Mouse (Mus musculus) forebrain, embryonic 12.5 days (tissue): ENCODE results near the gene Olfr551. TPM values are rescaled to one million over a fixed set of nuclear protein-coding genes. Genes with fewer than 3 reads are reported as not detected.
"Not testable (repeated sequence)": the region's sequence is repeated elsewhere in the genome, so short reads cannot be mapped to it uniquely, and the experiment has no call there.

ENCODE experiments used
- ATAC-seq: fragments of 200-750 bp; cut with Nextera tagmentation; 2 replicates; pipeline ENCODE4 v1.8.0; 2017; ENCODE audit warnings: moderate TSS enrichment; ENCODE audit not compliant: low FRiP score
- H3K27ac ChIP-seq: fragments of 300-500 bp; sonication (generic); 2 replicates; pipeline ENCODE4 v1.5.1; 2016; ENCODE audit warnings: mild to moderate bottlenecking
- H3K27me3 ChIP-seq: fragments of 300-500 bp; sonication (generic); 2 replicates; pipeline ENCODE4 v1.6.1; 2016; ENCODE audit warnings: mild to moderate bottlenecking
- H3K36me3 ChIP-seq: fragments of 300-500 bp; sonication (generic); replicated peaks from 2 replicates; pipeline ENCODE4 v1.6.1; 2016; ENCODE audit warnings: mild to moderate bottlenecking
- H3K4me1 ChIP-seq: fragments of 300-500 bp; sonication (generic); 2 replicates; pipeline ENCODE4 v1.6.1; 2016
- H3K4me2 ChIP-seq: fragments of 300-500 bp; sonication (generic); 2 replicates; pipeline ENCODE4 v1.6.1; 2016; ENCODE audit warnings: mild to moderate bottlenecking, moderate library complexity
- H3K4me3 ChIP-seq: fragments of 300-500 bp; sonication (generic); replicated peaks from 2 replicates; pipeline ENCODE4 v1.5.1; 2016; ENCODE audit warnings: mild to moderate bottlenecking
- H3K9ac ChIP-seq: fragments of 300-500 bp; sonication (generic); 2 replicates; pipeline ENCODE4 v1.6.1; 2016; ENCODE audit warnings: mild to moderate bottlenecking
- H3K9me3 ChIP-seq: fragments of 300-500 bp; sonication (generic); 2 replicates; pipeline ENCODE4 v1.6.1; 2016
- WGBS: fragments of 180-500 bp; shearing (Covaris S2); methylation state at CpG from one replicate; pipeline ENCODE4 v1.1.7; 2016; 5-methylcytosine and 5-hydroxymethylcytosine counted together
- polyA plus RNA-seq: library from polyadenylated mRNA; unstranded; fragments of >200 nt; fragmentation: Nextera tagmentation; extraction: Ambion mirVana; gene quantifications from 2 replicates; pipeline ENCODE4 v1.2.1, GENCODE M21; 2016

The Olfr551 gene
- not detected in 2 replicates for polyA plus RNA-seq

GRCm38 (mm10) chr7:102591786-102592185 lies at the start of gene Olfr551:
Gene Olfr551, minus strand, starts transcription at chr7:102591886.
- Histone ChIP-seq H3K9me3 (no peaks in the 10 kb centered on the region), H3K27ac (no peak within 1 kb of the TSS), H3K36me3 (no peaks in the 10 kb centered on the region), H3K4me3 (no peak within 1 kb of the TSS), H3K9ac (no peak within 1 kb of the TSS), H3K4me1 (no peaks in the 10 kb centered on the region), H3K4me2 (no peak within 1 kb of the TSS), H3K27me3 (no peaks in the 10 kb centered on the region)
- 98% methylated on average over 3 of the region's 3 CpGs for WGBS
- ATAC-seq, result no peak

- Histone ChIP-seq H3K4me1 (no peaks in the 10 kb centered on the region), H3K9me3 (no peaks in the 10 kb centered on the region), H3K4me2 (no peak within 1 kb of the TSS), H3K27ac (no peak within 1 kb of the TSS), H3K9ac (no peak within 1 kb of the TSS), H3K4me3 (no peak within 1 kb of the TSS), H3K36me3 (no peaks in the 10 kb centered on the region), H3K27me3 (no peaks in the 10 kb centered on the region)
- no peak for ATAC-seq
- 78% methylated on average over 1 of the region's 1 CpGs for WGBS
Observed at GRCm38 (mm10) chr7:102638132-102638531, 46.4 kb upstream of the Olfr551 start, which contains the start of gene Olfr554. Gene Olfr554, plus strand, starts transcription at chr7:102638432.

- Histone ChIP-seq H3K36me3 (no peaks in the 10 kb centered on the region), H3K9me3 (no peaks in the 10 kb centered on the region), H3K9ac (no peak overlapping the region), H3K27me3 (no peaks in the 10 kb centered on the region), H3K27ac (no peak overlapping the region), H3K4me3 (no peak overlapping the region), H3K4me2 (no peak overlapping the region), H3K4me1 (no peaks in the 10 kb centered on the region)
- 40% methylated on average over 3 of the region's 3 CpGs for WGBS
- ATAC-seq, result no peak
Observed at GRCm38 (mm10) chr7:102636665-102637064, 45.0 kb upstream of the Olfr551 start.

- H3K27me3 ChIP-seq, H3K9ac ChIP-seq, H3K36me3 ChIP-seq, H3K27ac ChIP-seq, H3K4me3 ChIP-seq, H3K4me1 ChIP-seq, H3K9me3 ChIP-seq, H3K4me2 ChIP-seq, ATAC-seq: not testable (repeated sequence)
- WGBS, result 85% methylated on average over 19 of the region's 19 CpGs
Observed at GRCm38 (mm10) chr7:102620368-102620767, 28.7 kb upstream of the Olfr551 start.

GRCm38 (mm10) chr7:102619608-102620007 lies 27.9 kb upstream of the Olfr551 start:
- H3K9me3 ChIP-seq, result no peaks in the 10 kb centered on the region
- no peak overlapping the region for H3K4me3 ChIP-seq
- 79% methylated on average over 5 of the region's 5 CpGs for WGBS
- no peak for ATAC-seq
- H3K27ac ChIP-seq, result no peak overlapping the region
- H3K4me2 ChIP-seq, result no peak overlapping the region
- H3K9ac ChIP-seq, result no peak overlapping the region
- H3K36me3 ChIP-seq, result no peaks in the 10 kb centered on the region
- no peaks in the 10 kb centered on the region for H3K27me3 ChIP-seq
- no peaks in the 10 kb centered on the region for H3K4me1 ChIP-seq

- Histone ChIP-seq H3K4me3 (no peak within 1 kb of the TSS), H3K4me1 (no peaks in the 10 kb centered on the region), H3K27me3 (no peaks in the 10 kb centered on the region), H3K27ac (no peak within 1 kb of the TSS), H3K4me2 (no peak within 1 kb of the TSS), H3K9me3 (no peaks in the 10 kb centered on the region), H3K36me3 (no peaks in the 10 kb centered on the region), H3K9ac (no peak within 1 kb of the TSS)
- ATAC-seq, result no peak
Observed at GRCm38 (mm10) chr7:102618118-102618517, 26.4 kb upstream of the Olfr551 start, which contains the start of gene Olfr553. Gene Olfr553, minus strand, starts transcription at chr7:102618218.

GRCm38 (mm10) chr7:102597378-102598031 lies 5.8 kb upstream of the Olfr551 start, which contains the start of gene Olfr552:
Gene Olfr552, plus strand, starts transcription at chr7:102597770.
- no peaks in the 10 kb centered on the region for H3K9me3 ChIP-seq
- no peak within 1 kb of the TSS for H3K9ac ChIP-seq
- H3K27ac ChIP-seq, result no peak within 1 kb of the TSS
- no peaks in the 10 kb centered on the region for H3K36me3 ChIP-seq
- H3K27me3 ChIP-seq, result no peaks in the 10 kb centered on the region
- H3K4me1 ChIP-seq, result no peaks in the 10 kb centered on the region
- H3K4me3 ChIP-seq, result no peak within 1 kb of the TSS
- no peak for ATAC-seq
- H3K4me2 ChIP-seq, result no peak within 1 kb of the TSS
- 75% methylated on average over 1 of the region's 1 CpGs for WGBS

- WGBS, result 44% methylated on average over 6 of the region's 6 CpGs
- H3K9ac ChIP-seq, result no peak overlapping the region
- ATAC-seq, result no peak
- H3K4me3 ChIP-seq, result no peak overlapping the region
- peaks cover 8% of the 10 kb centered on the region; the same call in 1 of the 2 replicates for H3K4me1 ChIP-seq
- H3K4me2 ChIP-seq, result no peak overlapping the region
- H3K9me3 ChIP-seq, result no peaks in the 10 kb centered on the region
- H3K36me3 ChIP-seq, result no peaks in the 10 kb centered on the region
- H3K27ac ChIP-seq, result no peak overlapping the region
- H3K27me3 ChIP-seq, result no peaks in the 10 kb centered on the region
Observed at GRCm38 (mm10) chr7:102575998-102576397, 15.7 kb downstream of the Olfr551 start.

- H3K27ac ChIP-seq, result no peak overlapping the region
Observed at GRCm38 (mm10) chr7:102573174-102573830, 18.4 kb downstream of the Olfr551 start.

GRCm38 (mm10) chr7:102571142-102571541 lies 20.5 kb downstream of the Olfr551 start, which contains the start of gene Olfr550:
Gene Olfr550, plus strand, starts transcription at chr7:102571442.
- no peak within 1 kb of the TSS for H3K4me2 ChIP-seq
- no peak for ATAC-seq
- no peak within 1 kb of the TSS for H3K27ac ChIP-seq
- WGBS, result 91% methylated on average over 8 of the region's 8 CpGs
- no peaks in the 10 kb centered on the region for H3K9me3 ChIP-seq
- peaks cover 8% of the 10 kb centered on the region; the same call in 1 of the 2 replicates for H3K4me1 ChIP-seq
- H3K9ac ChIP-seq, result no peak within 1 kb of the TSS
- H3K36me3 ChIP-seq, result no peaks in the 10 kb centered on the region
- H3K27me3 ChIP-seq, result no peaks in the 10 kb centered on the region
- no peak within 1 kb of the TSS for H3K4me3 ChIP-seq

More at GRCm38 (mm10) chr7:102573174-102573830, 18.4 kb downstream of the Olfr551 start:
- Histone ChIP-seq H3K9ac (no peak overlapping the region), H3K36me3 (no peaks in the 10 kb centered on the region), H3K4me3 (no peak overlapping the region), H3K4me1 (peaks cover 8% of the 10 kb centered on the region; the same call in 1 of the 2 replicates), H3K4me2 (no peak overlapping the region), H3K9me3 (no peaks in the 10 kb centered on the region), H3K27me3 (no peaks in the 10 kb centered on the region)
- peak; percentile 46; the same call in 1 of the 2 replicates for ATAC-seq
- 69% methylated on average over 3 of the region's 3 CpGs for WGBS

- Histone ChIP-seq H3K36me3 (no peaks in the 10 kb centered on the region), H3K4me1 (0 out of 2 replicates have a peak, but pooled peaks cover 6% of the 10 kb centered on the region), H3K9ac (no peak overlapping the region), H3K4me3 (no peak overlapping the region), H3K9me3 (no peaks in the 10 kb centered on the region), H3K27me3 (no peaks in the 10 kb centered on the region), H3K4me2 (no peak overlapping the region), H3K27ac (no peak overlapping the region)
- 92% methylated on average over 4 of the region's 4 CpGs for WGBS
- ATAC-seq, result no peak
Observed at GRCm38 (mm10) chr7:102566219-102566618, 25.5 kb downstream of the Olfr551 start.

- H3K27ac ChIP-seq, result no peak within 1 kb of the TSS
- peaks cover 6% of the 10 kb centered on the region; the same call in 1 of the 2 replicates for H3K4me1 ChIP-seq
- H3K4me2 ChIP-seq, result peak within 1 kb of the TSS; percentile 42
- peak within 1 kb of the TSS; percentile 32 for H3K4me3 ChIP-seq
- 28% methylated on average over 10 of the region's 10 CpGs for WGBS
- H3K36me3 ChIP-seq, result no peaks in the 10 kb centered on the region
- no peak within 1 kb of the TSS for H3K9ac ChIP-seq
- H3K27me3 ChIP-seq, result no peaks in the 10 kb centered on the region
- ATAC-seq, result no peak; the same call in 1 of the 2 replicates
- H3K9me3 ChIP-seq, result no peaks in the 10 kb centered on the region
Observed at GRCm38 (mm10) chr7:102564999-102565997, 26.4 kb downstream of the Olfr551 start, which contains the start of gene Trim21. Gene Trim21, minus strand, starts transcription at chr7:102565486.
